ENCODE assay signal across 9 mouse cellular contexts in the genomic region with DNA sequence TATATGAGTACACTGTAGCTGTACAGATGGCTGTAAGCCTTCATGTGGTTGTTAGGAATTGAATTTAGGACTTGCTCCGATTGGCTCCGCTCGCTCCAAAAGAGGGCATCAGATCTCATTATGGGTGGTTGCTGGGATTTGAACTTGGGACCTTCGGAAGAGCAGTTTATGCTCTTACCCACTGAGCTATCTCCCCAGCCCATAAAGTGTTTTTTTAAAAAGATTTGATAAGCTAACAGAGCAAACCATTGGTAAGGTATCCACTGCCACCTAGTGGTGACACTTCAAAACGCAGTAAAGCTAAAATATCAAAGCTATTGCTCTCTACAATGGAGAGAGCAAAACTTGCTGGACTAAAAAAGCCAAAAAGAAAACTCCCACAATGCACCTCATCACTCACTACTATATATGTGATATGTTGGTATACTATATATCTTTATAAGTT. TPM values are rescaled to one million over a fixed set of nuclear protein-coding genes. Genes with fewer than 3 reads are reported as not detected.
A peak's percentile ranks its signal among the peaks of the same experiment; 100 is the strongest.
DNase-seq lines count a peak whose midpoint lies in the region; ATAC-seq lines count a peak whose summit lies in the region.
"Had no signal": no experiment of that assay in that cellular context is flagged by ENCODE, and none has a peak within 500 bp of the region (broad histone marks: within the 10 kb centered on the region; RNA-seq: fewer than 3 reads in every experiment).

No protein-coding gene starts in this region.

- H3K4me2 ChIP-seq in hindbrain, embryonic 12.5 days (replicated peaks) = no peak overlapping the region

- H3K9ac ChIP-seq in hindbrain, embryonic 12.5 days = no peak overlapping the region

- H3K4me3 ChIP-seq in embryonic facial prominence, embryonic 10.5 days = no peak overlapping the region
- no peak overlapping the region for H3K4me3 ChIP-seq in hindbrain, embryonic 12.5 days

- no peaks in the 10 kb centered on the region for H3K9me3 ChIP-seq in embryonic facial prominence, embryonic 10.5 days
- no peaks in the 10 kb centered on the region for H3K9me3 ChIP-seq in hindbrain, embryonic 12.5 days (replicated peaks)

- ATAC-seq in hindbrain, embryonic 12.5 days (ENCODE audit: low FRiP score) = peak; percentile 35; the same call in 1 of the 2 replicates
- ATAC-seq in megakaryocyte progenitor cell, adult 5-6 weeks (replicated peaks; ENCODE audit: poor library complexity) = peak; percentile 99

- 70% methylated on average over 5 of the region's 5 CpGs for WGBS in embryonic facial prominence, embryonic 10.5 days
- WGBS in hindbrain, embryonic 12.5 days = 65% methylated on average over 5 of the region's 5 CpGs

- H3K27me3 ChIP-seq in embryonic facial prominence, embryonic 10.5 days (replicated peaks; ENCODE audit: low read depth, poor library complexity, severe bottlenecking) = no peaks in the 10 kb centered on the region
- no peaks in the 10 kb centered on the region for H3K27me3 ChIP-seq in hindbrain, embryonic 12.5 days

- no peaks in the 10 kb centered on the region for H3K4me1 ChIP-seq in embryonic facial prominence, embryonic 10.5 days
- H3K4me1 ChIP-seq in hindbrain, embryonic 12.5 days = no peaks in the 10 kb centered on the region

- DNase-seq in gastrocnemius, adult 18-20 months (ENCODE audit: low spot score) = peak; percentile 79
- no peak for DNase-seq in gastrocnemius, postnatal 25 days
- DNase-seq in adipocyte (ENCODE audit: low spot score) = peak; percentile 91
- peak; percentile 19 for DNase-seq in embryonic facial prominence, embryonic 10.5 days (ENCODE audit: low spot score)
- peak; percentile 59 for DNase-seq in layer of hippocampus, adult 9-11 months
- peak; percentile 11 for DNase-seq in spleen, adult 12 weeks (ENCODE audit: low spot score)

- no peak overlapping the region for H3K27ac ChIP-seq in embryonic facial prominence, embryonic 10.5 days (replicated peaks)
- H3K27ac ChIP-seq in hindbrain, embryonic 12.5 days = no peak overlapping the region
- H3K27ac ChIP-seq: macrophage had no signal

- H3K36me3 ChIP-seq in embryonic facial prominence, embryonic 10.5 days (replicated peaks) = peaks cover 40% of the 10 kb centered on the region
- 0 out of 2 replicates have a peak, but pooled peaks cover 12% of the 10 kb centered on the region for H3K36me3 ChIP-seq in hindbrain, embryonic 12.5 days

RNA-seq across cellular contexts. Expression of gene Lmod2, which starts 30.0 kb away (rescaled TPM):
- total RNA-seq in gastrocnemius, adult 18-20 months (2021) = 100 to 1,000 TPM; 254 to 431 TPM
- total RNA-seq in gastrocnemius, postnatal 25 days (2021) = 100 to 1,000 TPM; 183 to 199 TPM
- polyA plus RNA-seq in embryonic facial prominence, embryonic 10.5 days (2016; fragmentation: Nextera tagmentation; extraction: Ambion mirVana) = not detected in 2 replicates
- polyA plus RNA-seq in hindbrain, embryonic 12.5 days (2016; fragmentation: Nextera tagmentation; extraction: Ambion mirVana) = not detected in 2 replicates
- not detected in 2 replicates for total RNA-seq in megakaryocyte progenitor cell, adult 5-6 weeks (2015)
- not detected in 2 replicates for total RNA-seq in megakaryocyte progenitor cell, adult 5-6 weeks (2017)
- polyA plus RNA-seq: macrophage had no signal

RNA-seq across cellular contexts. Expression of gene Wasl, which starts 37.2 kb away (rescaled TPM):
- total RNA-seq in gastrocnemius, adult 18-20 months (2021) = 10 to 100 TPM; 14.8 to 18.9 TPM
- total RNA-seq in gastrocnemius, postnatal 25 days (2021) = 10 to 100 TPM; 14.0 to 17.1 TPM
- 60.6 and 65.5 TPM in 2 replicates for polyA plus RNA-seq in embryonic facial prominence, embryonic 10.5 days (2016; fragmentation: Nextera tagmentation; extraction: Ambion mirVana)
- polyA plus RNA-seq in hindbrain, embryonic 12.5 days (2016; fragmentation: Nextera tagmentation; extraction: Ambion mirVana) = 78.9 and 82.3 TPM in 2 replicates
- total RNA-seq in megakaryocyte progenitor cell, adult 5-6 weeks (2015) = 20.1 and 21.5 TPM in 2 replicates
- 5.1 and 7.0 TPM in 2 replicates for total RNA-seq in megakaryocyte progenitor cell, adult 5-6 weeks (2017)

Comparison
In these comparisons a context has a peak if more than half of its experiments do, and no peak if none do; other contexts are left out.
1. RNA of gene Lmod2, which starts 30.0 kb away (total RNA-seq): 254 to 431 TPM in gastrocnemius, adult 18-20 months and 183 to 199 TPM in gastrocnemius, postnatal 25 days; not detected in megakaryocyte progenitor cell, adult 5-6 weeks; every median in the first group is over 100 times any median in the second.